Mouse (Mus musculus) liver, embryonic 12.5 days (tissue): Measurements from ENCODE around the gene Plce1. TPM values are rescaled to one million over a fixed set of nuclear protein-coding genes. Genes with fewer than 3 reads are reported as not detected.

Experiments used
- ATAC-seq: fragments of 200-750 bp; cut with Nextera tagmentation; 2 replicates; pipeline ENCODE4 v1.8.0; 2017; ENCODE audit warnings: moderate number of reproducible peaks, mild to moderate bottlenecking, moderate library complexity
- H3K27ac ChIP-seq: fragments of 300-500 bp; sonication (generic); 2 replicates; pipeline ENCODE4 v1.5.1; 2016; ENCODE audit warnings: mild to moderate bottlenecking
- H3K27me3 ChIP-seq: fragments of 300-500 bp; sonication (generic); replicated peaks from 2 replicates; pipeline ENCODE4 v1.6.1; 2016; ENCODE audit warnings: mild to moderate bottlenecking, moderate library complexity
- H3K36me3 ChIP-seq: fragments of 300-500 bp; sonication (generic); 2 replicates; pipeline ENCODE4 v1.6.1; 2016; ENCODE audit warnings: mild to moderate bottlenecking, moderate library complexity
- H3K4me1 ChIP-seq: fragments of 300-500 bp; sonication (generic); 2 replicates; pipeline ENCODE4 v1.6.1; 2016
- H3K4me2 ChIP-seq: fragments of 300-500 bp; sonication (generic); 2 replicates; pipeline ENCODE4 v1.6.1; 2016; ENCODE audit warnings: mild to moderate bottlenecking, moderate library complexity
- H3K4me3 ChIP-seq: fragments of 300-500 bp; sonication (generic); 2 replicates; pipeline ENCODE4 v1.5.1; 2016; ENCODE audit warnings: mild to moderate bottlenecking, moderate library complexity
- H3K9ac ChIP-seq: fragments of 300-500 bp; sonication (generic); 2 replicates; pipeline ENCODE4 v1.6.1; 2016; ENCODE audit warnings: mild to moderate bottlenecking, moderate library complexity
- H3K9me3 ChIP-seq: fragments of 300-500 bp; sonication (generic); replicated peaks from 2 replicates; pipeline ENCODE4 v1.6.1; 2016; ENCODE audit warnings: mild to moderate bottlenecking, moderate library complexity
- WGBS: fragments of 180-500 bp; shearing (Covaris S2); methylation state at CpG from one replicate; pipeline ENCODE4 v1.1.7; 2016; ENCODE audit not compliant: insufficient replicate concordance; 5-methylcytosine and 5-hydroxymethylcytosine counted together
- polyA plus RNA-seq: library from polyadenylated mRNA; unstranded; fragments of >200 nt; fragmentation: Nextera tagmentation; extraction: Ambion mirVana; gene quantifications from 2 replicates; pipeline ENCODE4 v1.2.1, GENCODE M21; 2016

The Plce1 gene
- polyA plus RNA-seq, 1 experiment from 2014 or later, result 0.82 TPM

DNA sequence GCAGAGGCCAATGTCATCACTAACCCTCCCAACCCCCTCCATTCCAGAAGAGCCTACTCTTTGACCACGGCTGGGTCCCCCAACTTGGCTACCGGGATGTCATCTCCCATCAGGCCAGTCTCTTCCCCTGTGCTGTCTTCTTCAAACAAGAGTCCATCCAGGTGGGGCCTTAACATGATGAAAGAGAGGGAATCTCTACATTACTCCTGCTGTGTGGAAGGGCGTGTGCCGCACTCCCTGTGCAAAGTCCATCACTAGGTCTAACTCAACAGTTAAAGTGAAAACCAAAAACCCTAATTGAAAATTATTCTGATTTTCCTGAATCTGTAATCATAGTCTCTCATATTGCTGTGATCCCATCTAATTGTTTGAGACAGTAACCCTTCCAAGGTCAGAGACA lies 240.9 kb downstream of the Plce1 start:
- no peaks in the 10 kb centered on the region for H3K36me3 ChIP-seq
- no peak overlapping the region for H3K27ac ChIP-seq
- no peak overlapping the region for H3K9ac ChIP-seq
- H3K4me2 ChIP-seq, result no peak overlapping the region
- no peak for ATAC-seq
- no peaks in the 10 kb centered on the region for H3K4me1 ChIP-seq
- no peak overlapping the region for H3K4me3 ChIP-seq
- H3K9me3 ChIP-seq, result no peaks in the 10 kb centered on the region
- no peaks in the 10 kb centered on the region for H3K27me3 ChIP-seq
- 77% methylated on average over 4 of the region's 4 CpGs for WGBS

DNA sequence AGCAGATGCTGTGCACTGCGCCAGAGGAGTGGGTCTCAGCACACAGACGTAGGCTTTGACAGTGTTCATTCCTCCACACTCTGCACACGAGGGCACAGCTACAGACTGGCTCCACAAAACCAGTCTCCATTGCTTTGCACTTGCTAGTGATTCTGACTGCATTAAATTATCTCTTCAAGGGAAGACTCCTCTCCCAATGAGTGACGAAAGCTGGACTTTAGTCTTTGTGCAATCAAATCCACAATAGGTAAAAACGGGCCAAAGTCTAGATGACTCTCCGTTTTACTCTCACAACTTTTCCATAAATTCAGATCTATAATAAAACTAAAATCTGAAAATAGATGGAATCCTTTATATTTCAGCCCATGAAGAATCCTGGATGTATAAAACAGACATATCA lies 242.1 kb downstream of the Plce1 start:
- H3K4me3 ChIP-seq, result no peak overlapping the region
- 65% methylated on average over 6 of the region's 6 CpGs for WGBS
- no peaks in the 10 kb centered on the region for H3K27me3 ChIP-seq
- ATAC-seq, result no peak
- H3K9me3 ChIP-seq, result no peaks in the 10 kb centered on the region
- no peak overlapping the region for H3K4me2 ChIP-seq
- no peak overlapping the region for H3K9ac ChIP-seq
- H3K27ac ChIP-seq, result no peak overlapping the region
- H3K36me3 ChIP-seq, result no peaks in the 10 kb centered on the region
- H3K4me1 ChIP-seq, result no peaks in the 10 kb centered on the region

DNA sequence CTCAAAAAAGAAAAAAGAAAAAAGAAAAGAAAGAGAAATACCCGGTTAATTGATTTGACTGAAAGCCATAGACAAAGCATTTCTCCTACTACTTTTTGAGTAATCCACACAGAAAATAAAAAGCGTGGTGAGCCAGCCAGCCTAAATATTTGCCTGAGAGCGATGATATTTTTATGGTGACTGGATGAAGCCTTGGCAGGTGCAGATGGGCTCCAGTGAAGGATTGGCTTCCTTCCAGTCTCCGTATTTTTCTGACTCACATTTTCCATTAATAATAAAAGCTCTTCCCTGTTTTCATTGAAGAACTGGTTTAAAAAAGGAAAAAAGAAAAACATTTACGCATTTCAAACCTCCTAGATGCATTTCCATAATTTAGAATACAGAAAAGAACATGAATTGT lies 243.1 kb downstream of the Plce1 start:
- H3K36me3 ChIP-seq, result no peaks in the 10 kb centered on the region
- 67% methylated on average over 5 of the region's 5 CpGs for WGBS
- no peak for ATAC-seq
- no peaks in the 10 kb centered on the region for H3K4me1 ChIP-seq
- H3K9me3 ChIP-seq, result no peaks in the 10 kb centered on the region
- no peaks in the 10 kb centered on the region for H3K27me3 ChIP-seq
- no peak overlapping the region for H3K4me2 ChIP-seq
- no peak overlapping the region for H3K27ac ChIP-seq
- H3K4me3 ChIP-seq, result no peak overlapping the region
- no peak overlapping the region for H3K9ac ChIP-seq

DNA sequence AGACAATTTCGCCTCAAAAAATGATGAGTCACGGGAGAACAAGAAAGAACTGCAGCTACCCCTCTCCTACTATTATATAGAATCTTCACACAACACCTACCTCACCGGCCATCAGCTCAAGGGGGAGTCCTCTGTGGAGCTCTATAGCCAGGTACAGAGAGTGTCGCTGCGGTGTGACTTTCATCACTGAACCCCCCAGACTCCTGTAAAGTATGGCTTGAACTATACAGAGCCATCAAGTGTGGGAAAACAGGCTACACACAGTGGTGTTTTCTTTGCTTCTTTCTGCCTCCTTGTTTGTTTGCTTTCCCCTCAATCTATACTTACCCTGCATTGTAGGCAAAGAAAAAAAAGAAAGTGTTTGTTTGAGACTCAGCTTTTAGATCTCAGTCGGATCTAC lies 247.9 kb downstream of the Plce1 start:
- ATAC-seq, result no peak
- Histone ChIP-seq H3K27ac (no peak overlapping the region), H3K4me3 (no peak overlapping the region), H3K4me2 (no peak overlapping the region), H3K4me1 (no peaks in the 10 kb centered on the region), H3K9me3 (no peaks in the 10 kb centered on the region), H3K36me3 (no peaks in the 10 kb centered on the region), H3K9ac (no peak overlapping the region), H3K27me3 (no peaks in the 10 kb centered on the region; the same call in 1 of the 2 replicates)
- WGBS, result 48% methylated on average over 6 of the region's 6 CpGs

DNA sequence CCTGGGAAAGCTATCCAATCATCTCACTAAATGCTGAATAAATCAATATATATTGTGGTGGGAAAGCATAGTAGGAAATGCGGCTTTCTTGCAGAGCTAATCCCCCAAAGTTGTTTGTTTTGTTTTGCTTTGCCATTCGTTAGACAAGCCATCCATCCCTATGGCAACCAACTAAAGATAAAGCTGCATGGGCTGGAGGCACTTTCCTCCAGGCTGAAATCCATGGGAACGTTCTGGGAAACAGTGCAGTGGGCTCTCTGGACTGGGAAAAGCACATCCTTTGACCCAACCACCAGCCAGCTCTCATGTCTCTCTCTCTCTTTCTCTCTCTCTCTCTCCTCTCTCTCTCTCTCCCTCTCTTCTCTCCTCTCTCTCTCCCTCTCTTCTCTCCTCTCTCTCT lies 248.4 kb downstream of the Plce1 start:
- Histone ChIP-seq H3K27ac (no peak overlapping the region), H3K9ac (no peak overlapping the region), H3K4me2 (no peak overlapping the region), H3K9me3 (no peaks in the 10 kb centered on the region), H3K4me1 (no peaks in the 10 kb centered on the region), H3K4me3 (no peak overlapping the region), H3K36me3 (no peaks in the 10 kb centered on the region), H3K27me3 (no peaks in the 10 kb centered on the region; the same call in 1 of the 2 replicates)
- no peak for ATAC-seq
- 27% methylated on average over 3 of the region's 3 CpGs for WGBS

DNA sequence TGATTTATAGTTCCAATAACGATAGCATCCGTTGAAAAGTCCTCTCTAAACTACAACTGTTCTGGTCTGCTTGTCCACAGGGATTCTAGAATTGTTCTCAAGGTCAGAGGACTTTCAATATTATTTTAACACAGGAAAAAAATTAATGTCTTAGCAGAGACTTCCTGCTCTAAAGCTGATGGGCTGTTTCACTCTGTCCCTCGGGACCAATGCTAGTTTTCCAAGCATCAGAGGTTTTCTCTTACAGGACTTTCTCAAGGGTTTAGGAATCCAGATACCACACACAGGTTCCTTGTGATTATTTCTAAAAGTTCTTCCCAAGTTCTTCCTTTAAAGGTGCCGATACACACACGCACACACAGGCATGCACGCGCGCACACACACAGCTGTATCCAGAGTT lies 263.6 kb downstream of the Plce1 start:
- Histone ChIP-seq H3K9ac (no peak overlapping the region), H3K27ac (no peak overlapping the region), H3K36me3 (no peaks in the 10 kb centered on the region), H3K4me2 (no peak overlapping the region), H3K4me3 (no peak overlapping the region), H3K4me1 (no peaks in the 10 kb centered on the region), H3K9me3 (no peaks in the 10 kb centered on the region), H3K27me3 (no peaks in the 10 kb centered on the region)
- WGBS, result 82% methylated on average over 8 of the region's 8 CpGs
- no peak for ATAC-seq

DNA sequence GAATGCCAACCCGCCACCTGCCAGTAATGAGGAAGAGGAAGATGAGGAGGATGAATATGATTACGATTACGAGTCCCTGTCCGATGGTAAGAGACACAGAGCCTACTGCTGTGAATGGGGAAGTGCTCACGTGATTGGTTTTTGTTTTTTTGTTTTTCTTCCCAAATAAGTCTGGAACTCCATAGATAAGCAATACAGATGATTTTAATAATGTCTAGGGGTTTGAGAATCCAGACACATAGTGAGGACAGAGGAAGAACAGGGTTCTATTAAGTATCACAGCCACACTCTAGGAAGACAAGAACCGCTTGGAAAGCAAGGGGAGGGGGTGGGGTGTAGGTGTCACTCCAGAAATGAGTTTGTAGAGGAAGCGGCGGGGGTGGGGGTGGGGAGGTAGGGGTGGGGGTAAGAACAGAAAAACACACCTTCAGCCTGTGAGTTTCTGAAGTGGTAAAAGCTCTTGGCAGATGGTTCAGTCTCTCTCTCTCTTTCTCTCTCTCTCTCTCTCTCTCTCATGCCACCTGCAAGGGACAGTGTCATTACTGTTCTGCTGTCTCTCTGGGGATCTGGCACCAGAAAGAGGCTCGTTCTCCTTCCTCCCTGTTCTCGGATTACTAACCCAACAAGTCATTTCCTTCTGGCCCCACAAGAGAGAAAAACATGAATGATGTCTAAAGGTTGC lies 265.0 kb downstream of the Plce1 start:
- H3K9ac ChIP-seq, result no peak overlapping the region
- H3K36me3 ChIP-seq, result no peaks in the 10 kb centered on the region
- 41% methylated on average over 10 of the region's 10 CpGs for WGBS
- H3K4me3 ChIP-seq, result no peak overlapping the region
- no peak for ATAC-seq
- no peaks in the 10 kb centered on the region for H3K27me3 ChIP-seq
- H3K4me1 ChIP-seq, result no peaks in the 10 kb centered on the region
- no peaks in the 10 kb centered on the region for H3K9me3 ChIP-seq
- no peak overlapping the region for H3K27ac ChIP-seq
- H3K4me2 ChIP-seq, result no peak overlapping the region

DNA sequence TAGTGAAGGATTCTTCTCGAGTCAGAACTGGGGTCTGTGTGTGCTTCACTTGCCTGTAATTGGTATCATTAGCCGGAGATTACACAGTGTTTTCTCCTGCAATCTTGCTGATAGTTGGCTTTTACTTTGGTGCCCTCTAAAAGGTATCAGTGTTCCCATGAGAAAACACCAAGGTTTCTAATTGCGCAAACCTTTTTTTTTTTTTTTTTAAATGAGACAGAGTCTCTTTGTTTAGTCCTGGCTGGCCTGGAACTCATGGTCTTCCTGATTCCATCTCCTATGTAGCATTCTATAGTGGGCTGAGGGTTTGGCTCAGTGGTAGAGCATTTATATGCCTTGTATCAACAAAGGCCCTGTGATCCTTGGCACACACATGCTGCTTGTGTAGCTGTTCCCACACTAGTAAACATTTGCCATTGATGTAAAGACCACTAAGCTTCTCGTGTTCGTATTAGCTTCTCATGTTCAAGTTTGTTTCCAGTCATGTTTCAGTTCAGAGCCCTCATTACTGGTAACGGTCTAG lies 265.6 kb downstream of the Plce1 start:
- no peak for ATAC-seq
- no peak overlapping the region for H3K4me3 ChIP-seq
- no peaks in the 10 kb centered on the region for H3K4me1 ChIP-seq
- no peaks in the 10 kb centered on the region for H3K9me3 ChIP-seq
- no peaks in the 10 kb centered on the region for H3K27me3 ChIP-seq
- no peak overlapping the region for H3K27ac ChIP-seq
- H3K36me3 ChIP-seq, result no peaks in the 10 kb centered on the region
- H3K9ac ChIP-seq, result no peak overlapping the region
- H3K4me2 ChIP-seq, result no peak overlapping the region
- 61% methylated on average over 6 of the region's 6 CpGs for WGBS

DNA sequence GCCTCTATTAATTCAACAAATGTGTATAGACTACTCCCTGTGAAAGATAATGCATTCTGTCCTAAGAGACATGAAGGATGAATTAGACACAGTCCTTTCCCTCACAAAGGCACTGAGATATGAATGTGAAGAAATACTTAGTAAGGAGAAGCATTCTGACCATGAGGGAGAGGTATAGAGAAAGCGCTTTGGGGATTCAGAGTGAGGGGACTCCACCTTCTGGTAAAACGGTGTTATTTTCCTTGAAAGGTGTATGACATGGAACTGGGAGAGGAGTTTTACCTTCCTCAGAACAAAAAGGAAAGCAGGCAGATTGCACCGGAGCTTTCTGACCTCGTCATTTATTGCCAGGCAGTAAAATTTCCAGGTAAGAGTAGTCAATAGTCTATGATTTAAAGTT lies 269.3 kb downstream of the Plce1 start:
- ATAC-seq, result no peak
- H3K4me3 ChIP-seq, result no peak overlapping the region
- no peaks in the 10 kb centered on the region for H3K4me1 ChIP-seq
- H3K27me3 ChIP-seq, result no peaks in the 10 kb centered on the region
- H3K9ac ChIP-seq, result no peak overlapping the region
- no peak overlapping the region for H3K4me2 ChIP-seq
- H3K9me3 ChIP-seq, result no peaks in the 10 kb centered on the region
- H3K27ac ChIP-seq, result no peak overlapping the region
- no peaks in the 10 kb centered on the region for H3K36me3 ChIP-seq
- 38% methylated on average over 4 of the region's 4 CpGs for WGBS

DNA sequence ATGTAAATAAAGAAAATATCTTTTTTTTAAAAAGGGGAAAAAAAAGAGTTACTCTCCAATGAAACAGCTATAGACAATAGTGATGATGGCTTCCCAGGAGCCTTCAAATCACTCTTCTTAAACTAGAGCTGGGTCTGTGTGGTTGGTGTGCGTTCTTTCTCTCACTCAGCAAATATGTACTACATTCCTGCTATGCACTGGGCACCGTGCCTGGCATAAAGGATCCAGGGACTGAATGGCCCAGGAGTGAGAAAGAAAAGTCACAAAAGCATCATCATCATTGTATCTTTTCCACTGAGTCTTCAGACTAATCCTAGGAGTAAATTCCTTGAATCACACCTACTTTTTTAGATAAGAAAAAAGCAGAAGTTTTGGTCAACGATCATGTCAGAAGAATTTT lies 276.3 kb downstream of the Plce1 start:
- no peak overlapping the region for H3K4me3 ChIP-seq
- H3K27ac ChIP-seq, result no peak overlapping the region
- no peak for ATAC-seq
- no peaks in the 10 kb centered on the region for H3K27me3 ChIP-seq
- no peaks in the 10 kb centered on the region for H3K36me3 ChIP-seq
- no peak overlapping the region for H3K9ac ChIP-seq
- H3K4me1 ChIP-seq, result no peaks in the 10 kb centered on the region
- no peak overlapping the region for H3K4me2 ChIP-seq
- H3K9me3 ChIP-seq, result no peaks in the 10 kb centered on the region
- WGBS, result 71% methylated on average over 3 of the region's 3 CpGs

DNA sequence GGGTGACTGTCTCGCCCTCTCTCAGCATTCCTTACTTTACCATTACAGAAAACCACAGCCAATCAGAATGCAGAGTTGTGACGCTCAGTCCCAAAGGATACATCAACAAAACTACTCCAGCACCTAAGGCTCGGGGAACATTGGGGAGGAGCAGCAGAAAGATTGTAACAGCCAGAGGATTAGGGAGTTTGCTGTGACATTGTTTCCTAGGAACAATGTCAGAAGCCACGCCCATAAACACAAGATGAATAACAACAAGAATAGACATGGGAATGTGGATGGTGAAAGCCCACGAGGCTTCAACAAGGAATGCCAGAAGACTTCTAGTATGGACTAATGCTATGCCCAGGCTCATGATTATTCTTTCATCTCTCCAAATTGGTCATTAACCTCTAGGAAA lies 277.1 kb downstream of the Plce1 start:
- WGBS, result 55% methylated on average over 5 of the region's 5 CpGs
- Histone ChIP-seq H3K4me2 (no peak overlapping the region), H3K4me1 (no peaks in the 10 kb centered on the region), H3K27ac (no peak overlapping the region), H3K36me3 (no peaks in the 10 kb centered on the region), H3K9me3 (no peaks in the 10 kb centered on the region), H3K4me3 (no peak overlapping the region), H3K9ac (no peak overlapping the region), H3K27me3 (no peaks in the 10 kb centered on the region)
- no peak for ATAC-seq

DNA sequence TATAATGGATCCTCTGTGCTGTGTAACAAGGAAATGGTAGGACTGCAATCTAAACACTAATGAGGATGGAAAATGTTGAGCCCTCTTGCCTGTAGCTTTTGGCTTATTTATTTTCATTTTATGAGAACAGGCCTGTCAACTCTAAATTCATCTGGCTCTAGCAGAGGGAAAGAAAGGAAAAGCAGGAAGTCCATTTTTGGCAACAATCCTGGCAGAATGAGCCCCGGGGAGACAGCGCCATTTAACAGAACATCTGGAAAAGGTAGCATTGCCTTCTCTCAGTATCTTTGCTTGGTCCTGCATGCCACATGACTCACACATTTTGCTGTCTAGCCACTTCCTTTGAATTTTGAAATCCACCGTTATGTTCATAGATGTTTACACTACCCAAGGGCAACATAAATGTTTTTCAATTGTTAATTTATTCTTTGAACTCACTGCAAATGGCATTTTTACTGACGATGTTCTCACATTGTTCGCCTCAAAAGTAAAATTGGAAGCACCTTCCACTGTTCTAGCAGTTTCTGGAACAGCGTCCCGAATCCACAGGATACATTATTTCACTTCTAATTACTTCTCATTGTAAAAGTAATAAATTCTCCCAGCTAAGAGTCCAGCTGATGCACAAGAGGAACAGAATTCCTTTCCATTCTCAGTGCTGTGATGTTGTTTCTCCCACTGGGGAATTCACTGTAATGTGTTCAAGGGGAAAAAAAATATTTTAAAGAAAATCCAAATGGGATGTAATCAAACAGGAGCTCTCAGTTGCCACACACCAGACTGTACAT lies 278.0 kb downstream of the Plce1 start:
- H3K4me2 ChIP-seq, result no peak overlapping the region
- 64% methylated on average over 7 of the region's 7 CpGs for WGBS
- H3K36me3 ChIP-seq, result no peaks in the 10 kb centered on the region
- H3K27me3 ChIP-seq, result no peaks in the 10 kb centered on the region
- H3K9ac ChIP-seq, result no peak overlapping the region
- H3K4me1 ChIP-seq, result no peaks in the 10 kb centered on the region
- no peaks in the 10 kb centered on the region for H3K9me3 ChIP-seq
- no peak overlapping the region for H3K27ac ChIP-seq
- no peak overlapping the region for H3K4me3 ChIP-seq
- ATAC-seq, result no peak
